Mouse (Mus musculus) heart, embryonic 15.5 days (tissue): ENCODE data around the gene Col5a3. TPM values are rescaled to one million over a fixed set of nuclear protein-coding genes. Genes with fewer than 3 reads are reported as not detected.

ENCODE experiments used
- ATAC-seq: fragments of 200-750 bp; cut with Nextera tagmentation; replicated peaks from 2 replicates; pipeline ENCODE4 v1.8.0; 2017; ENCODE audit warnings: low read depth, moderate TSS enrichment; ENCODE audit not compliant: insufficient number of reproducible peaks, insufficient read depth, low FRiP score
- H3K27ac ChIP-seq: fragments of 300-500 bp; sonication (generic); 2 replicates; pipeline ENCODE4 v1.5.1; 2015; ENCODE audit warnings: mild to moderate bottlenecking, inconsistent platforms
- H3K27me3 ChIP-seq: fragments of 300-500 bp; sonication (generic); 2 replicates; pipeline ENCODE4 v1.6.1; 2015; ENCODE audit warnings: inconsistent platforms
- H3K36me3 ChIP-seq: fragments of 300-500 bp; sonication (generic); 2 replicates; pipeline ENCODE4 v1.6.1; 2015; ENCODE audit warnings: mild to moderate bottlenecking, inconsistent platforms
- H3K4me1 ChIP-seq: fragments of 300-500 bp; sonication (generic); replicated peaks from 2 replicates; pipeline ENCODE4 v1.6.1; 2015; ENCODE audit warnings: inconsistent platforms
- H3K4me2 ChIP-seq: fragments of 300-500 bp; sonication (generic); 2 replicates; pipeline ENCODE4 v1.6.1; 2015; ENCODE audit warnings: inconsistent platforms, mild to moderate bottlenecking, moderate library complexity
- H3K4me3 ChIP-seq: fragments of 300-500 bp; sonication (generic); 2 replicates; pipeline ENCODE4 v1.5.1; 2015; ENCODE audit warnings: mild to moderate bottlenecking, inconsistent platforms
- H3K9ac ChIP-seq: fragments of 300-500 bp; sonication (generic); 2 replicates; pipeline ENCODE4 v1.6.1; 2015; ENCODE audit warnings: mild to moderate bottlenecking, inconsistent platforms
- H3K9me3 ChIP-seq: fragments of 300-500 bp; sonication (generic); replicated peaks from 2 replicates; pipeline ENCODE4 v1.6.1; 2016; ENCODE audit warnings: inconsistent platforms
- WGBS: fragments of 180-500 bp; shearing (Covaris S2); methylation state at CpG from one replicate; pipeline ENCODE4 v1.1.7; 2015; ENCODE audit warnings: mixed read lengths; 5-methylcytosine and 5-hydroxymethylcytosine counted together
- polyA plus RNA-seq: library from polyadenylated mRNA; unstranded; fragments of >200 nt; fragmentation: Nextera tagmentation; extraction: Ambion mirVana; gene quantifications from 2 replicates; pipeline ENCODE4 v1.2.1, GENCODE M21; 2015

Gene Col5a3
- polyA plus RNA-seq, 1 experiment from 2014 or later: 1.1 TPM

- no peaks in the 10 kb centered on the region for H3K36me3 ChIP-seq
- H3K9me3 ChIP-seq: no peaks in the 10 kb centered on the region; the same call in 1 of the 2 replicates
- WGBS: 74% methylated on average over 3 of the region's 3 CpGs
- no peaks in the 10 kb centered on the region for H3K4me1 ChIP-seq
- peaks cover 4% of the 10 kb centered on the region; the same call in 1 of the 2 replicates for H3K27me3 ChIP-seq
- no peak overlapping the region for H3K4me3 ChIP-seq
- H3K27ac ChIP-seq: no peak overlapping the region
- no peak overlapping the region for H3K9ac ChIP-seq
- H3K4me2 ChIP-seq: no peak overlapping the region
- ATAC-seq: no peak
These were observed 9.7 kb downstream of the Col5a3 start for GRCm38 (mm10) chr9:20805159-20805495.

GRCm38 (mm10) chr9:20804266-20805158 lies 10.4 kb downstream of the Col5a3 start:
- Histone ChIP-seq H3K4me2 (no peak overlapping the region), H3K4me1 (no peaks in the 10 kb centered on the region), H3K9me3 (no peaks in the 10 kb centered on the region; the same call in 1 of the 2 replicates), H3K27me3 (peaks cover 4% of the 10 kb centered on the region; the same call in 1 of the 2 replicates), H3K27ac (no peak overlapping the region), H3K36me3 (no peaks in the 10 kb centered on the region), H3K9ac (no peak overlapping the region), H3K4me3 (no peak overlapping the region)
- no peak for ATAC-seq
- WGBS: 71% methylated on average over 13 of the region's 13 CpGs

- no peaks in the 10 kb centered on the region for H3K36me3 ChIP-seq
- peaks cover 7% of the 10 kb centered on the region for H3K4me1 ChIP-seq
- 0 out of 2 replicates have a peak overlapping the region, but pooled peaks have one; percentile 8 for H3K4me2 ChIP-seq
- H3K4me3 ChIP-seq: no peak overlapping the region
- H3K9me3 ChIP-seq: no peaks in the 10 kb centered on the region
- no peaks in the 10 kb centered on the region for H3K27me3 ChIP-seq
- peak; percentile 73 for ATAC-seq
- no peak overlapping the region for H3K9ac ChIP-seq
- H3K27ac ChIP-seq: peak overlapping the region; percentile 68
- WGBS: 19% methylated on average over 7 of the region's 7 CpGs
These were observed 20.6 kb downstream of the Col5a3 start for GRCm38 (mm10) chr9:20794108-20794806.

GRCm38 (mm10) chr9:20790345-20790744 lies 24.5 kb downstream of the Col5a3 start:
- Histone ChIP-seq H3K4me2 (no peak overlapping the region), H3K27me3 (no peaks in the 10 kb centered on the region), H3K4me1 (peaks cover 7% of the 10 kb centered on the region), H3K9ac (no peak overlapping the region), H3K9me3 (no peaks in the 10 kb centered on the region), H3K4me3 (no peak overlapping the region), H3K36me3 (no peaks in the 10 kb centered on the region), H3K27ac (no peak overlapping the region)
- ATAC-seq: no peak
- 72% methylated on average over 3 of the region's 3 CpGs for WGBS

GRCm38 (mm10) chr9:20789651-20790050 lies 25.2 kb downstream of the Col5a3 start:
- ATAC-seq: no peak
- H3K27ac ChIP-seq: no peak overlapping the region
- WGBS: 69% methylated on average over 3 of the region's 4 CpGs
- no peak overlapping the region for H3K4me2 ChIP-seq
- H3K9ac ChIP-seq: no peak overlapping the region
- peaks cover 7% of the 10 kb centered on the region for H3K4me1 ChIP-seq
- H3K9me3 ChIP-seq: no peaks in the 10 kb centered on the region
- H3K27me3 ChIP-seq: no peaks in the 10 kb centered on the region
- no peaks in the 10 kb centered on the region for H3K36me3 ChIP-seq
- no peak overlapping the region for H3K4me3 ChIP-seq

GRCm38 (mm10) chr9:20787992-20788391 lies 26.9 kb downstream of the Col5a3 start:
- Histone ChIP-seq H3K36me3 (no peaks in the 10 kb centered on the region), H3K4me2 (no peak overlapping the region), H3K27ac (no peak overlapping the region), H3K9me3 (no peaks in the 10 kb centered on the region), H3K4me3 (no peak overlapping the region), H3K4me1 (no peaks in the 10 kb centered on the region), H3K27me3 (no peaks in the 10 kb centered on the region), H3K9ac (no peak overlapping the region)
- ATAC-seq: no peak
- WGBS: 78% methylated on average over 8 of the region's 8 CpGs

GRCm38 (mm10) chr9:20785055-20785454 lies 29.8 kb downstream of the Col5a3 start:
- H3K9me3 ChIP-seq: no peaks in the 10 kb centered on the region
- no peak for ATAC-seq
- no peaks in the 10 kb centered on the region for H3K27me3 ChIP-seq
- 75% methylated on average over 6 of the region's 6 CpGs for WGBS
- H3K27ac ChIP-seq: no peak overlapping the region
- no peak overlapping the region for H3K9ac ChIP-seq
- H3K4me2 ChIP-seq: no peak overlapping the region
- no peak overlapping the region for H3K4me3 ChIP-seq
- no peaks in the 10 kb centered on the region for H3K4me1 ChIP-seq
- H3K36me3 ChIP-seq: no peaks in the 10 kb centered on the region

- Histone ChIP-seq H3K27me3 (no peaks in the 10 kb centered on the region), H3K36me3 (no peaks in the 10 kb centered on the region), H3K4me3 (no peak overlapping the region), H3K4me1 (no peaks in the 10 kb centered on the region), H3K27ac (no peak overlapping the region), H3K9ac (no peak overlapping the region), H3K4me2 (no peak overlapping the region), H3K9me3 (no peaks in the 10 kb centered on the region)
- 69% methylated on average over 3 of the region's 3 CpGs for WGBS
- ATAC-seq: no peak
These were observed 33.6 kb downstream of the Col5a3 start for GRCm38 (mm10) chr9:20781286-20781685.

- no peak for ATAC-seq
- Histone ChIP-seq H3K4me1 (no peaks in the 10 kb centered on the region), H3K27ac (no peak overlapping the region), H3K9ac (no peak overlapping the region), H3K4me2 (no peak overlapping the region), H3K9me3 (no peaks in the 10 kb centered on the region), H3K4me3 (no peak overlapping the region), H3K36me3 (no peaks in the 10 kb centered on the region), H3K27me3 (no peaks in the 10 kb centered on the region; the same call in 1 of the 2 replicates)
- WGBS: 61% methylated on average over 2 of the region's 2 CpGs
These were observed 49.6 kb downstream of the Col5a3 start for GRCm38 (mm10) chr9:20765274-20765673.

- ATAC-seq: no peak
- H3K27me3 ChIP-seq: no peaks in the 10 kb centered on the region; the same call in 1 of the 2 replicates
- no peaks in the 10 kb centered on the region for H3K36me3 ChIP-seq
- no peaks in the 10 kb centered on the region for H3K9me3 ChIP-seq
- no peaks in the 10 kb centered on the region for H3K4me1 ChIP-seq
- no peak overlapping the region for H3K9ac ChIP-seq
- no peak overlapping the region for H3K4me3 ChIP-seq
- WGBS: 65% methylated on average over 1 of the region's 1 CpGs
- H3K27ac ChIP-seq: no peak overlapping the region
- H3K4me2 ChIP-seq: no peak overlapping the region
These were observed 51.8 kb downstream of the Col5a3 start for GRCm38 (mm10) chr9:20763099-20763498.

GRCm38 (mm10) chr9:20762197-20762961 lies 52.5 kb downstream of the Col5a3 start:
- no peak overlapping the region for H3K27ac ChIP-seq
- no peaks in the 10 kb centered on the region for H3K4me1 ChIP-seq
- no peaks in the 10 kb centered on the region for H3K9me3 ChIP-seq
- H3K36me3 ChIP-seq: no peaks in the 10 kb centered on the region
- H3K27me3 ChIP-seq: no peaks in the 10 kb centered on the region; the same call in 1 of the 2 replicates
- 42% methylated on average over 7 of the region's 7 CpGs for WGBS
- no peak overlapping the region for H3K9ac ChIP-seq
- ATAC-seq: no peak
- no peak overlapping the region for H3K4me3 ChIP-seq
- H3K4me2 ChIP-seq: no peak overlapping the region
